Mouse (Mus musculus): Measurements from ENCODE around the gene Cbx8. TPM values are rescaled to one million over a fixed set of nuclear protein-coding genes. Genes with fewer than 3 reads are reported as not detected.

Gene Cbx8
- polyA plus RNA-seq, 1 experiment: 7.4 TPM

DNA sequence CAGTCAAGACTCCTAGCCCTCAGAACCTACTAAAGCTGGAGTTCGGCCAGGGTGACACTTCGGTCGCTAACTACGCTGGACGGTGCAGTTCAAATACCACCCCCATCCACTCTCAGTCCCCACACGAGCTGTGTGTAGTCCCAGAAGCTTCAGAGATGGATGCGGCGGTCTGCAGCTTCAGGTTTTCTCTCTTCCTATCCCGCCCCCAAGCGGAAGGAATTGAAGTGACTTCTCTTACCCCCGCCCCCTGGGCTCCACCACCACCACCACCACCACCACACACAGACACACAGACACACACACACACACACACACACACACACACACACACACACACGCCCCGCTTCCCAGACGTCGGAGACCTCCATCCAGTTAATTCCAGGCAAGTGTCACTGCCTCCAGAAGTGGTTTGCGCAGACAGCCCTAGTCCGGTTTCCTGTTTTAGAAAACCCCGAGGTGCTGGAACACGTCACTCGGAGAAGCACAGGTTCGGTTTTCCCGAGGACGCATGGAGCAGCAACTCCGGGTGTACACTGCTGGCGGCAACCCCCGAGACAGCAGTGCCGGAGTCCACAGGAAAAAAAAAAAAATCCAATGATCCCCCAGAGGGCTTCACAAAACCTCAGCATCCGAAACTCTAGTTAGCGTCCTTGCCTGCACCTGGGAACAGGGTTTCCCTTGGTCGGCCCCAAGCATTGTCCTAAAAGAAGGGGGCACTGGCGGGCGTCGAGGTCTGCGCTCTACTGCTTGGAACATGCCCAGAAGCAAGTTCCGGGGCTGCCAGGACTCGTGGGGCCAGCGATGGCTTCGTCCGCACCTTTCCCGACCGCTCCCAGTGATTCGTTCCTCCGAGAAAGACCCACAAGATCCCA, 6.7 kb upstream of the Cbx8 start:
- Histone ChIP-seq H3K4me1 (ENCODE audit: control insufficient read depth, insufficient read depth, low read length) (no peaks in the 10 kb centered on the region), H3K4me3 (replicated peaks; ENCODE audit: control insufficient read depth, low read depth, low read length) (no peak overlapping the region), H3K27ac (ENCODE audit: control insufficient read depth, insufficient read depth, low read depth, low read length, poor library complexity) (no peak overlapping the region)
- 2% methylated on average over 42 of the region's 43 CpGs for WGBS
- TF ChIP-seq POLR2A (IDR thresholded peaks at IDR 0.05; ENCODE audit: borderline replicate concordance, control insufficient read depth, low read depth, low read length): no peak
- no peak for TF ChIP-seq CTCF (IDR thresholded peaks at IDR 0.05; ENCODE audit: control insufficient read depth, insufficient read depth, low read length)

DNA sequence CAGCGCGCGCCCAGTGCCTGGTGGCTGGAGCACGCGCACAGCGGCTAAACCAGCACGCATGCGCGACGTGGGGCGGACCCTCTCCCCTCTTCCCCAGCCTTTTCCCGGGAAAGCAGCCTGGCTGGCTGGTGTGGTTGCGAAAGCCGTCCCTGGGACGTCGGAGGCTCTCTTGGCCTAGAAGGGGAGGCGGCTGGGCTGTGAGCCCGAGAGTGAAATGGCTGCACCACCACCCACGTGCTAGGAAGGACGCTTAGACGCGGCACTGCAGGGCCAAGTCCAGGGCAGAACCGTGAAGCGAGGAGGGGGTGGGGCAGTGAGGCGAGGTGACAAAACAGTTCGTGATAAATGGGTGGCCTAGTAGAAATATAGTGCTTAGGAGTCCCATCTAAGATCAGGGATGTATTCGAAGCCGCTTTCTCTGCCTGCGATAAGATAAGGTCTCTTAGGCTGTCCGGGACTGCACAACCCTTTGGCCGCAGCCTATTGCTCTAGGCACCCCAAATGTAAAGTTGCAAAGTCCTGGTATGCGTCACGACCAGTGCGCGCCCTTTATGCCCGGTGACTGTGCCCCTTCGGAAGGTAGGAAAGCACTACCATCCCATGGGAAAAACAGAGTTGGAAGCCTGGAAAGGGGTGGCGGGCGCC, 6.0 kb upstream of the Cbx8 start:
- Histone ChIP-seq H3K4me3 (replicated peaks; ENCODE audit: control insufficient read depth, low read depth, low read length) (no peak overlapping the region), H3K4me1 (ENCODE audit: control insufficient read depth, insufficient read depth, low read length) (no peaks in the 10 kb centered on the region; the same call in 1 of the 2 replicates), H3K27ac (ENCODE audit: control insufficient read depth, insufficient read depth, low read depth, low read length, poor library complexity) (no peak overlapping the region; the same call in 1 of the 2 replicates)
- 4% methylated on average over 39 of the region's 39 CpGs for WGBS
- no peak for TF ChIP-seq POLR2A (IDR thresholded peaks at IDR 0.05; ENCODE audit: borderline replicate concordance, control insufficient read depth, low read depth, low read length)
- TF ChIP-seq CTCF (IDR thresholded peaks at IDR 0.05; ENCODE audit: control insufficient read depth, insufficient read depth, low read length): no peak

DNA sequence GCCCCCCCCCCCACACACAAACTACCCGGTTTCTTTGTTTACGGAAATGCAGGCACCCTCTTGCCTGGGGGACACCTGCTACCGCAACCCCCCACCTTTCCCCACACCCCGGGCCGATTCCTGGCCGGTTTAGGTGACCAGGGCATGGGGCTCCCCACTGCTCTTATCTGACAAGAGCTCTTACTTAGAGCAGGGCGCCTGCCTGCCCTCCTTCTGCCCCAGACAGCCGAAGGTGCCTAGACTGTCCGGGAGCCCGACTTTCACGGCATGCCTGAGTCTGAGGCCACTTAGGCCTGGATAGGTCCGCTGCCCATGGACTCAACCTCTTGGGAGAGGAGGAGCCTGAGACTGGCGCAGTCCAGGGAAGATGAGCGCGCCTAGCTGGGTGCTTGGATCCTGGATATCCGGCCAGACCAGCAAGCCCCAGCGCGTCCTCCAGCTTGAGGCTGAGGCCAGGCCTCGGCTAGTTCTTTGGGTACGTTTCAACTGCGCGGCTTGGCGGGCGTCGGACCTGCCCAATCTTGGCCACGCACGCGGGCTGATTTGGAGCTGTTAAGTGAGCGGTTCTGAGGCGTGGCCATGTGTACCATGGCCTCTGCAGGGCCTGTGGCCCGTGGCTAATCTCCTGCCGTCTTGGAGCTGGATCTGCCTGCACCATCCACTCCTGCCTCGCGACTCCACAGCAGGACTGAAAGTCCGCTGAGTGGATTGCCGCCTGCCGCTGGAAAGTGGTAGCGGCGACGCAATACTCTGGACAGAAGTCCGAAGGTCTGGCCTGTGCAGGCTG, 4.0 kb upstream of the Cbx8 start:
- 4% methylated on average over 41 of the region's 41 CpGs for WGBS

DNA sequence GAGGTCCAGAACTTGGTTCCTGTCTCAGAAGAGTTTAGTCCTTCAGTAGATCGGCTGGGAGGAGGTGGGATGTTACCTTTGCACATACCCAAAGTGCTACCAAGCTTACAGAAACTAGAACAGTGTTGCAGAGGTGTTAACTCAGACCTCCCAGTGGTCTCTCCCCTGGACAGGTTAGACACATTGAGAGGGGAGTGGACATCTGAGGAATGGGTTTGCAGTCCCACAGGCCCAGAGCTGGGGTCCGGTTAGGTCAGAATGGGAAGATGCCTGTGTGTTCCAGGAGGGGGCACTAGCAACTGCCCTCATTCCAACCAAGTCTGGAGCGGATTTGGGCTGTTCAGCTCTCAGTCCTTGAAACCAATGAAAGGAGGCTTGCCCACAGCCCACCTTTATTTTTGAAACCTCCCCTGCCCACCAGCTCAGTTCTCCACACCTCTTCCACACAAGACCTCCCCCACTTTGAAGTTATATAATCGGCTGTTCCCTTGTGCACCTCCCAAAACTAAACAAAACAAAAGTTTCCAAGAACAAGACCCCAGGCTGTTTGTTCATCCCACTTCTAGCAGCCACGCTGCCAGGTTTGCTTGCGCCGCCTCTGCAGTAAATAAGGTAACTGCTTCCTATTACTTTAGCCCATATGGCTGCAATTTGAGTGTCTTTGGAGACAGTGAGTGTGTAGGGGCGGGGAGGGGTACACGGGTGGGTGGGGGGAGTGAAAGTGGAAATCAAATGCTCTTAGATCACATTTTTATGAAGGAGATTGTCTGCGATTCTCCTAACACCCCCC, 3.2 kb upstream of the Cbx8 start:
- no peaks in the 10 kb centered on the region; the same call in 1 of the 2 replicates for H3K4me1 ChIP-seq (ENCODE audit: control insufficient read depth, insufficient read depth, low read length)

More for the DNA sequence above, 4.0 kb upstream of the Cbx8 start:
- Histone ChIP-seq H3K4me1 (ENCODE audit: control insufficient read depth, insufficient read depth, low read length) (no peaks in the 10 kb centered on the region; the same call in 1 of the 2 replicates), H3K4me3 (replicated peaks; ENCODE audit: control insufficient read depth, low read depth, low read length) (no peak overlapping the region), H3K27ac (ENCODE audit: control insufficient read depth, insufficient read depth, low read depth, low read length, poor library complexity) (no peak overlapping the region)
- TF ChIP-seq POLR2A (IDR thresholded peaks at IDR 0.05; ENCODE audit: borderline replicate concordance, control insufficient read depth, low read depth, low read length): no peak
- no peak for TF ChIP-seq CTCF (IDR thresholded peaks at IDR 0.05; ENCODE audit: control insufficient read depth, insufficient read depth, low read length)

DNA sequence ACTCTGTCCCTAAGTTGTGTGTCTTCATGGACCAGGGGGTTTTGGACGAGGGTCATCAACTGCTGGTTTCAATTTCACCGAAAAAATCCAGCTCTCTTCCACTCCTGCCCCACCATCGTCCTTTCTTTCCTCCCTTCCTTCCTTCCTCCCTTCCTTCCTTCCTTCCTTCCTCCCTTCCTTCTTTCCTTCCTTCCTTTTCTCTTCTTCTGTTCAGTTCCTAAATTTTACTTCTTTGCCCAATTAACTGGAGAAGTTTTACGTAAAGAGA, 2.4 kb upstream of the Cbx8 start:
- Histone ChIP-seq H3K27ac (ENCODE audit: control insufficient read depth, insufficient read depth, low read depth, low read length, poor library complexity) (no peak overlapping the region), H3K4me1 (ENCODE audit: control insufficient read depth, insufficient read depth, low read length) (no peaks in the 10 kb centered on the region; the same call in 1 of the 2 replicates), H3K4me3 (replicated peaks; ENCODE audit: control insufficient read depth, low read depth, low read length) (no peak overlapping the region)
- TF ChIP-seq CTCF (IDR thresholded peaks at IDR 0.05; ENCODE audit: control insufficient read depth, insufficient read depth, low read length) (no peak), POLR2A (IDR thresholded peaks at IDR 0.05; ENCODE audit: borderline replicate concordance, control insufficient read depth, low read depth, low read length) (no peak)
- 3% methylated on average over 4 of the region's 4 CpGs for WGBS

More for the DNA sequence above, 3.2 kb upstream of the Cbx8 start:
- Histone ChIP-seq H3K4me3 (replicated peaks; ENCODE audit: control insufficient read depth, low read depth, low read length) (no peak overlapping the region), H3K27ac (ENCODE audit: control insufficient read depth, insufficient read depth, low read depth, low read length, poor library complexity) (no peak overlapping the region)
- no peak for TF ChIP-seq POLR2A (IDR thresholded peaks at IDR 0.05; ENCODE audit: borderline replicate concordance, control insufficient read depth, low read depth, low read length)
- peak; percentile 43; the same call in 1 of the 2 replicates for TF ChIP-seq CTCF (IDR thresholded peaks at IDR 0.05; ENCODE audit: control insufficient read depth, insufficient read depth, low read length)
- 5% methylated on average over 10 of the region's 10 CpGs for WGBS

DNA sequence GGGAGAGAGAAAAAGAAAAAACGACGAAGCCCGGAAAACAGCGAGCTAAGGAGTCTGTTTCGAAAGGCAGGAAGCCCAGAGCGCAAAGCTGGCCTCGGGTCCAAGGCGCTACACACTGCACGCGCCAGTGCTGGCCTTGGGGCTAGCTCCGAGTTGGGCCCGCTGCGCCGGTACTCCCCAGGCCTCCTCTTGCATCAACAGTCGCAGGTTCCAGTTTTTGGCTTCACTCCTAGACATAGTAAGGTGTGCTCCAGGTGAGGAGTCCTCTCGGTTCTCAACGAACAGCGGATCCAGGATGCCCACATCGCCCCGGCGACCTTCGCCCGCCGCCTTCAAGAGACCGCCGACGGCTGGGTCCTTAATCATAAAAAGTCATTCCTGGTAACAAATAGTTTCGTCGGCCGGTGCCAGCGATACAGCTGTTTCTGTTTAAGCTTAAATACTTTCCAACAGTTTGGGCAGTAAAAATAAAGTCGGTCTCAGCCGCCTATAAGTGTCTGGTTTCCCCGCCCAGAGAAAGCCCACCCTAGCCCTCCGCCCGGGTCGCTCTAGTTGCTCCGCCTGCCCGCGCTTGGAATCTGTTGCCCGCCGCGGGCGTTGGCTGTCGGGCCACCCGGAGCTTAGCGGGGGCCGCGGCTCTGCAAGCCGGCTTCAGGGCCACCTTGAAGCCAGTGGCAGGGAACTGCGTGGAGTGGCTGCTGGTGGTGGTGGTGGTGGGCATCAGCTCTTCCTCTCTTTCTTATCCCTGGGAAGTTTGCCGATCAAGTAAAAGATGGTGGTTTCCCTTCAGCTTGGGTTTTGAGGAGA, 1.9 kb upstream of the Cbx8 start:
- Histone ChIP-seq H3K27ac (ENCODE audit: control insufficient read depth, insufficient read depth, low read depth, low read length, poor library complexity) (no peak overlapping the region), H3K4me1 (ENCODE audit: control insufficient read depth, insufficient read depth, low read length) (no peaks in the 10 kb centered on the region; the same call in 1 of the 2 replicates), H3K4me3 (replicated peaks; ENCODE audit: control insufficient read depth, low read depth, low read length) (no peak overlapping the region)
- TF ChIP-seq POLR2A (IDR thresholded peaks at IDR 0.05; ENCODE audit: borderline replicate concordance, control insufficient read depth, low read depth, low read length) (no peak), CTCF (IDR thresholded peaks at IDR 0.05; ENCODE audit: control insufficient read depth, insufficient read depth, low read length) (no peak)
- WGBS: 2% methylated on average over 52 of the region's 52 CpGs

Data from bone marrow, adult 2 months (tissue).